Mouse (Mus musculus) forebrain, embryonic 15.5 days (tissue): ENCODE results near the gene Gm13078. TPM values are rescaled to one million over a fixed set of nuclear protein-coding genes. Genes with fewer than 3 reads are reported as not detected.

Experiments used
- ATAC-seq: fragments of 200-750 bp; cut with Nextera tagmentation; replicated peaks from 2 replicates; pipeline ENCODE4 v1.8.0; 2017; ENCODE audit warnings: mild to moderate bottlenecking, moderate TSS enrichment, moderate library complexity
- H3K27ac ChIP-seq: fragments of 300-500 bp; sonication (generic); replicated peaks from 2 replicates; pipeline ENCODE4 v1.5.1; 2015; ENCODE audit warnings: mild to moderate bottlenecking, inconsistent platforms
- H3K27me3 ChIP-seq: fragments of 300-500 bp; sonication (generic); 2 replicates; pipeline ENCODE4 v1.6.1; 2015; ENCODE audit warnings: inconsistent platforms
- H3K36me3 ChIP-seq: fragments of 300-500 bp; sonication (generic); 2 replicates; pipeline ENCODE4 v1.6.1; 2015; ENCODE audit warnings: mild to moderate bottlenecking, inconsistent platforms
- H3K4me1 ChIP-seq: fragments of 300-500 bp; sonication (generic); 2 replicates; pipeline ENCODE4 v1.6.1; 2015; ENCODE audit warnings: inconsistent platforms
- H3K4me2 ChIP-seq: fragments of 300-500 bp; sonication (generic); replicated peaks from 2 replicates; pipeline ENCODE4 v1.6.1; 2015; ENCODE audit warnings: mild to moderate bottlenecking, inconsistent platforms
- H3K4me3 ChIP-seq: fragments of 300-500 bp; sonication (generic); 2 replicates; pipeline ENCODE4 v1.5.1; 2015; ENCODE audit warnings: mild to moderate bottlenecking, inconsistent platforms
- H3K9ac ChIP-seq: fragments of 300-500 bp; sonication (generic); replicated peaks from 2 replicates; pipeline ENCODE4 v1.6.1; 2015; ENCODE audit warnings: mild to moderate bottlenecking, inconsistent platforms
- H3K9me3 ChIP-seq: fragments of 300-500 bp; sonication (generic); 2 replicates; pipeline ENCODE4 v1.6.1; 2016; ENCODE audit warnings: inconsistent platforms
- WGBS: fragments of 180-500 bp; shearing (Covaris S2); methylation state at CpG from one replicate; pipeline ENCODE4 v1.1.7; 2015; ENCODE audit warnings: mixed read lengths; 5-methylcytosine and 5-hydroxymethylcytosine counted together
- polyA plus RNA-seq: library from polyadenylated mRNA; unstranded; fragments of >200 nt; fragmentation: Nextera tagmentation; extraction: Ambion mirVana; gene quantifications from 2 replicates; pipeline ENCODE4 v1.2.1, GENCODE M21; 2015

Gm13078 gene
- polyA plus RNA-seq = not detected in 2 replicates

GRCm38 (mm10) chr4:143719155-143719554 is at the start of gene Gm13078:
Gene Gm13078, plus strand, starts transcription at chr4:143719455.
- Histone ChIP-seq H3K4me3 (no peak within 1 kb of the TSS), H3K27ac (no peak within 1 kb of the TSS)
- WGBS = 90% methylated on average over 1 of the region's 1 CpGs

GRCm38 (mm10) chr4:143702611-143703010 is 16.6 kb upstream of the Gm13078 start, which contains the start of gene Gm13089:
Gene Gm13089, minus strand, starts transcription at chr4:143702711.
- WGBS = 90% methylated on average over 2 of the region's 2 CpGs

More at GRCm38 (mm10) chr4:143719155-143719554, at the start of gene Gm13078:
- no peaks in the 10 kb centered on the region for H3K4me1 ChIP-seq
- H3K27me3 ChIP-seq = no peaks in the 10 kb centered on the region
- no peak within 1 kb of the TSS for H3K4me2 ChIP-seq
- H3K36me3 ChIP-seq = no peaks in the 10 kb centered on the region
- ATAC-seq = no peak
- H3K9ac ChIP-seq = no peak within 1 kb of the TSS
- H3K9me3 ChIP-seq = peaks cover 25% of the 10 kb centered on the region

More at GRCm38 (mm10) chr4:143702611-143703010, 16.6 kb upstream of the Gm13078 start, which contains the start of gene Gm13089:
- ATAC-seq = no peak
- Histone ChIP-seq H3K27ac (no peak within 1 kb of the TSS), H3K4me2 (no peak within 1 kb of the TSS), H3K4me3 (no peak within 1 kb of the TSS), H3K36me3 (no peaks in the 10 kb centered on the region), H3K9ac (no peak within 1 kb of the TSS), H3K9me3 (peaks cover 42% of the 10 kb centered on the region), H3K4me1 (no peaks in the 10 kb centered on the region), H3K27me3 (no peaks in the 10 kb centered on the region)

Other genes starting within 250 kb of the Gm13078 start
- gene Gm13043, start 208.1 kb upstream of the Gm13078 start, polyA plus RNA-seq = not detected in 2 replicates
- not detected in 2 replicates for gene Gm13040, start 183.5 kb upstream of the Gm13078 start, polyA plus RNA-seq
- gene BC080695, start 167.8 kb upstream of the Gm13078 start, polyA plus RNA-seq = not detected in 2 replicates
- not detected in 2 replicates for gene Gm13057, start 167.7 kb upstream of the Gm13078 start, polyA plus RNA-seq
- gene Gm13083, start 104.5 kb upstream of the Gm13078 start, polyA plus RNA-seq = not detected in 2 replicates
- gene Gm13088, start 62.2 kb upstream of the Gm13078 start, polyA plus RNA-seq = not detected in 2 replicates
- gene Gm13089, start 16.7 kb upstream of the Gm13078 start, polyA plus RNA-seq = not detected in 2 replicates
- gene Gm13023, start 69.9 kb downstream of the Gm13078 start, polyA plus RNA-seq = not detected in 2 replicates
- gene Gm13084, start 96.6 kb downstream of the Gm13078 start, polyA plus RNA-seq = not detected in 2 replicates
- gene Gm13103, start 127.0 kb downstream of the Gm13078 start, polyA plus RNA-seq = not detected in 2 replicates
- gene Pramef6, start 180.9 kb downstream of the Gm13078 start, polyA plus RNA-seq = not detected in 2 replicates
- not detected in 2 replicates for gene Pramef25, start 231.6 kb downstream of the Gm13078 start, polyA plus RNA-seq
- not detected in 2 replicates for gene Gm13101, start 247.5 kb downstream of the Gm13078 start, polyA plus RNA-seq